20 mouse cellular contexts compared by ENCODE assay signal in the genomic region with DNA sequence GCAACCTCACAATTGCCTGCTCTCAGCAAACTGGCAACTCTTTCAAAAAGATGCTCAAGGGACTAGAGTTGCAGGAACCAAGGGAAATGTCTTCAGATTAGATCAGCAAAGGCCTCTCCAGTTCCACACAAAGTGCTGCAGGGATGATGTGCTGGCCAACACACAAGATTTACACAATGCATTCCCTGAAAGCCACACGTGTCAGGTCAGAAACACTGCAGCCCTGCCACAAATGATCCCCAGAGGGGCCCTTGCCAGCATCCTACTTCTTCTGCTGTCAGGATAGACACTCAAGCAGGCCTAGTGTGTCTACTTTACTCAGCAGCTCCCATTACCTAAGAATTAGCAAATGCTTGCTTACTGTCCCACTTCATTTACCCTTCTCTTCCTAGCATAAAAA.
DNase-seq lines count a peak whose midpoint lies in the region; ATAC-seq and TF ChIP-seq lines count a peak whose summit lies in the region.
"Had no signal": no experiment of that assay in that cellular context is flagged by ENCODE, and none has a peak within 500 bp of the region (broad histone marks: within the 10 kb centered on the region; RNA-seq: fewer than 3 reads in every experiment).

No protein-coding gene starts in this region.

- intact Hi-C loops in heart, postnatal 10 days (cut with DNase I) = loop anchor here (5.0 kb wide), 2 partner anchors 130 to 245 kb away; no protein-coding TSS in a partner anchor

- peak overlapping the region; percentile 3; the same call in 1 of the 2 replicates for H3K27ac ChIP-seq in heart, postnatal 0 days (ENCODE audit: low read depth)
- H3K27ac ChIP-seq in embryonic facial prominence, embryonic 13.5 days = peak overlapping the region; percentile 44; the same call in 1 of the 2 replicates
- H3K27ac ChIP-seq: hindbrain, embryonic 15.5 days; liver, embryonic 15.5 days; macrophage; midbrain, embryonic 10.5 days had no signal

- ATAC-seq in heart, postnatal 0 days (ENCODE audit: insufficient read depth, low read depth) = no peak
- no peak for ATAC-seq in embryonic facial prominence, embryonic 13.5 days (ENCODE audit: insufficient number of reproducible peaks, insufficient read depth, low FRiP score, low TSS enrichment, low read depth)
- ATAC-seq: forebrain, embryonic 14.5 days; intestine, embryonic 16.5 days had no signal

- H3K9me3 ChIP-seq in heart, postnatal 0 days (replicated peaks; ENCODE audit: control insufficient read depth, low read length) = no peaks in the 10 kb centered on the region
- H3K9me3 ChIP-seq in embryonic facial prominence, embryonic 13.5 days = no peaks in the 10 kb centered on the region
- H3K9me3 ChIP-seq: hindbrain, embryonic 15.5 days; liver, embryonic 15.5 days; midbrain, embryonic 10.5 days had no signal

- peaks cover 64% of the 10 kb centered on the region for H3K79me2 ChIP-seq in myocyte (ENCODE audit: control insufficient read depth, insufficient read depth)

- no peak overlapping the region for H3ac ChIP-seq in myocyte (ENCODE audit: control insufficient read depth, insufficient read length)

- TF ChIP-seq POLR2A in myocyte (IDR thresholded peaks at IDR 0.05; ENCODE audit: insufficient read length, low read depth) = no peak

- 31% methylated on average over 1 of the region's 1 CpGs for WGBS in heart, postnatal 0 days
- 43% methylated on average over 1 of the region's 1 CpGs for WGBS in embryonic facial prominence, embryonic 13.5 days

- no peak for TF ChIP-seq EP300 in heart, postnatal 0 days (IDR thresholded peaks at IDR 0.05; ENCODE audit: low read depth)

- H3K27me3 ChIP-seq in heart, postnatal 0 days (ENCODE audit: control insufficient read depth, insufficient read depth, low read length) = no peaks in the 10 kb centered on the region
- H3K27me3 ChIP-seq in embryonic facial prominence, embryonic 13.5 days = no peaks in the 10 kb centered on the region
- no peaks in the 10 kb centered on the region for H3K27me3 ChIP-seq in myocyte (ENCODE audit: control insufficient read depth, insufficient read depth, insufficient read length)
- H3K27me3 ChIP-seq: hindbrain, embryonic 15.5 days; liver, embryonic 15.5 days had no signal

- no peak overlapping the region for H3K9ac ChIP-seq in heart, postnatal 0 days (replicated peaks; ENCODE audit: low read depth, low read length)
- no peak overlapping the region for H3K9ac ChIP-seq in embryonic facial prominence, embryonic 13.5 days
- H3K9ac ChIP-seq: hindbrain, embryonic 15.5 days; liver, embryonic 15.5 days had no signal

- H3K4me3 ChIP-seq in heart, postnatal 0 days (ENCODE audit: low read depth, low read length) = no peak overlapping the region
- no peak overlapping the region for H3K4me3 ChIP-seq in embryonic facial prominence, embryonic 13.5 days
- no peak overlapping the region for H3K4me3 ChIP-seq in myocyte
- H3K4me3 ChIP-seq: erythroblast, embryonic 14.5 days; hindbrain, embryonic 15.5 days; liver, embryonic 15.5 days; midbrain, embryonic 10.5 days had no signal

- H3K36me3 ChIP-seq in heart, postnatal 0 days (replicated peaks; ENCODE audit: control insufficient read depth, insufficient read depth, low read length) = no peaks in the 10 kb centered on the region
- no peaks in the 10 kb centered on the region for H3K36me3 ChIP-seq in embryonic facial prominence, embryonic 13.5 days
- H3K36me3 ChIP-seq in myocyte (ENCODE audit: control insufficient read depth, insufficient read depth) = no peaks in the 10 kb centered on the region
- H3K36me3 ChIP-seq: hindbrain, embryonic 15.5 days; liver, embryonic 15.5 days; midbrain, embryonic 10.5 days had no signal

- no peak overlapping the region for H3K4me2 ChIP-seq in heart, postnatal 0 days (ENCODE audit: low read depth, low read length)
- H3K4me2 ChIP-seq in embryonic facial prominence, embryonic 13.5 days = no peak overlapping the region
- H3K4me2 ChIP-seq in myocyte (ENCODE audit: low read depth) = peak overlapping the region; percentile 7
- H3K4me2 ChIP-seq: hindbrain, embryonic 15.5 days; liver, embryonic 15.5 days had no signal

- no peak for TF ChIP-seq CTCF in heart, postnatal 0 days (IDR thresholded peaks at IDR 0.05; ENCODE audit: low read depth)

- peaks cover 55% of the 10 kb centered on the region for H3K4me1 ChIP-seq in heart, postnatal 0 days (ENCODE audit: control insufficient read depth, insufficient read depth)
- H3K4me1 ChIP-seq in embryonic facial prominence, embryonic 13.5 days = peaks cover 75% of the 10 kb centered on the region

- DNase-seq in heart, adult 11 months = peak; percentile 89
- DNase-seq in heart, adult 8-10 months (ENCODE audit: low spot score) = no peak
- no peak for DNase-seq in heart, postnatal 0 days (ENCODE audit: low spot score)
- DNase-seq in heart, postnatal 10 days = no peak
- no peak for DNase-seq in embryo, embryonic 11 days
- no peak for DNase-seq in embryo, embryonic 10.5 days (ENCODE audit: low spot score)
- DNase-seq: adrenal gland, adult 8-10 months; B cell, adult 2 months; cerebellum, adult 8-10 months; retina, postnatal 1 day; right cerebral cortex, postnatal 4 days had no signal

TF ChIP-seq in myocyte, 11 proteins besides CTCF, POLR2A, EP300 and RAD21:
- TF ChIP-seq TCF12 (IDR thresholded peaks at IDR 0.05; ENCODE audit: insufficient read depth, poor library complexity, severe bottlenecking) (no peak), MAX (IDR thresholded peaks at IDR 0.05; ENCODE audit: low read depth) (no peak), USF1 (IDR thresholded peaks at IDR 0.05; ENCODE audit: low read depth) (no peak), REST (IDR thresholded peaks at IDR 0.05; ENCODE audit: insufficient read depth, insufficient read length) (no peak), MYOD1 (IDR thresholded peaks at IDR 0.05; ENCODE audit: control insufficient read depth in 1 of 3, insufficient read length in 2 of 3, low read depth in 2 of 3) (no peak), MYOG (IDR thresholded peaks at IDR 0.05; ENCODE audit: control insufficient read depth in 1 of 3, insufficient read depth in 1 of 3, insufficient read length in 2 of 3, low read depth in 2 of 3) (no peak), POLR2AphosphoS2 (IDR thresholded peaks at IDR 0.05; ENCODE audit: insufficient read length, low read depth) (no peak)
